Mouse (Mus musculus): ENCODE data around the gene H60b. TPM values are rescaled to one million over a fixed set of nuclear protein-coding genes. Genes with fewer than 3 reads are reported as not detected.
"Not testable (repeated sequence)": the region's sequence is repeated elsewhere in the genome, so short reads cannot be mapped to it uniquely, and the experiment has no call there.

The H60b gene
- polyA plus RNA-seq, 1 experiment from 2014 or later, result 9.9 TPM

- DNase-seq (ENCODE audit: low read depth, low spot score); H3K27me3 ChIP-seq; CTCF ChIA-PET; POLR2A ChIA-PET; ATAC-seq: not testable (repeated sequence)
- in situ Hi-C loops (cut with MboI; ENCODE audit: low pct_unique_long_range_greater_than_20kb), result loop anchor here (25.0 kb wide), 1 partner anchor 186 kb away; the partner anchor contains the start of gene Raet1d
These were observed 18.1 kb downstream of the H60b start for GRCm38 (mm10) chr10:22176515-22176914.

- POLR2A ChIA-PET; DNase-seq (ENCODE audit: low read depth, low spot score); CTCF ChIA-PET; H3K27me3 ChIP-seq; ATAC-seq: not testable (repeated sequence)
- in situ Hi-C loops (cut with MboI; ENCODE audit: low pct_unique_long_range_greater_than_20kb), result loop anchor here (25.0 kb wide), 1 partner anchor 171 kb away; the partner anchor contains the start of gene Raet1d
These were observed 32.6 kb downstream of the H60b start for GRCm38 (mm10) chr10:22191035-22191434.

- in situ Hi-C loops (cut with MboI; ENCODE audit: low pct_unique_long_range_greater_than_20kb); CTCF ChIA-PET; ATAC-seq: not testable (repeated sequence)
These were observed 43.0 kb downstream of the H60b start for GRCm38 (mm10) chr10:22201352-22201751.

GRCm38 (mm10) chr10:22202784-22203583 is 44.6 kb downstream of the H60b start:
- in situ Hi-C loops (cut with MboI; ENCODE audit: low pct_unique_long_range_greater_than_20kb); POLR2A ChIA-PET; CTCF ChIA-PET; H3K27me3 ChIP-seq; DNase-seq (ENCODE audit: low read depth, low spot score): not testable (repeated sequence)
- peak; percentile 93 for ATAC-seq

More at GRCm38 (mm10) chr10:22201352-22201751, 43.0 kb downstream of the H60b start:
- DNase-seq (ENCODE audit: low read depth, low spot score); POLR2A ChIA-PET; H3K27me3 ChIP-seq: not testable (repeated sequence)

GRCm38 (mm10) chr10:22206443-22206842 is 48.1 kb downstream of the H60b start:
- POLR2A ChIA-PET; ATAC-seq; DNase-seq (ENCODE audit: low read depth, low spot score); H3K27me3 ChIP-seq; in situ Hi-C loops (cut with MboI; ENCODE audit: low pct_unique_long_range_greater_than_20kb); CTCF ChIA-PET: not testable (repeated sequence)

GRCm38 (mm10) chr10:22212012-22212696 is 53.8 kb downstream of the H60b start:
- peak; percentile 70 for TF ChIP-seq CTCF (IDR thresholded peaks at IDR 0.05)
- H3K27me3 ChIP-seq; in situ Hi-C loops (cut with MboI; ENCODE audit: low pct_unique_long_range_greater_than_20kb); POLR2A ChIA-PET; CTCF ChIA-PET; DNase-seq (ENCODE audit: low read depth, low spot score): not testable (repeated sequence)
- peak; percentile 89 for ATAC-seq

- ATAC-seq, result peak; percentile 100
- CTCF ChIA-PET; H3K27me3 ChIP-seq; in situ Hi-C loops (cut with MboI; ENCODE audit: low pct_unique_long_range_greater_than_20kb); POLR2A ChIA-PET; DNase-seq (ENCODE audit: low read depth, low spot score): not testable (repeated sequence)
These were observed 65.3 kb downstream of the H60b start for GRCm38 (mm10) chr10:22223474-22224349.

GRCm38 (mm10) chr10:22265060-22265459 is 106.7 kb downstream of the H60b start:
- TF ChIP-seq CTCF (IDR thresholded peaks at IDR 0.05), result no peak
- in situ Hi-C loops (cut with MboI; ENCODE audit: low pct_unique_long_range_greater_than_20kb), result loop anchor here (10.0 kb wide), 1 partner anchor 190 kb away; no protein-coding TSS in a partner anchor
- CTCF ChIA-PET, result no interaction called here
- POLR2A ChIA-PET, result no interaction called here
- ATAC-seq (no peak), DNase-seq (ENCODE audit: low read depth, low spot score) (no peak)
- H3K27me3 ChIP-seq, result no peaks in the 10 kb centered on the region

GRCm38 (mm10) chr10:22270879-22271786 is 112.7 kb downstream of the H60b start:
- CTCF ChIA-PET; in situ Hi-C loops (cut with MboI; ENCODE audit: low pct_unique_long_range_greater_than_20kb); H3K27me3 ChIP-seq; POLR2A ChIA-PET; DNase-seq (ENCODE audit: low read depth, low spot score): not testable (repeated sequence)
- peak; percentile 21 for ATAC-seq

GRCm38 (mm10) chr10:22272914-22273683 is 114.7 kb downstream of the H60b start:
- H3K27me3 ChIP-seq; POLR2A ChIA-PET; DNase-seq (ENCODE audit: low read depth, low spot score); ATAC-seq; CTCF ChIA-PET; in situ Hi-C loops (cut with MboI; ENCODE audit: low pct_unique_long_range_greater_than_20kb): not testable (repeated sequence)

All from Patski (cell line).